Mouse (Mus musculus) G1E-ER4 (cell line): ENCODE results near the gene Olfr20. TPM values are rescaled to one million over a fixed set of nuclear protein-coding genes. Genes with fewer than 3 reads are reported as not detected.

ENCODE experiments used
- GATA1 ChIP-seq: IDR thresholded peaks from one replicate; pipeline ENCODE4 v1.8.0; 2012; ENCODE audit warnings: low read length, inconsistent platforms
- polyA plus RNA-seq: library from polyadenylated mRNA; stranded (reverse); fragments of >175 nt; gene quantifications from 2 replicates; pipeline ENCODE4 v1.2.3, GENCODE M21; 2012

Gene Olfr20
- polyA plus RNA-seq, result not detected in 2 replicates

DNA sequence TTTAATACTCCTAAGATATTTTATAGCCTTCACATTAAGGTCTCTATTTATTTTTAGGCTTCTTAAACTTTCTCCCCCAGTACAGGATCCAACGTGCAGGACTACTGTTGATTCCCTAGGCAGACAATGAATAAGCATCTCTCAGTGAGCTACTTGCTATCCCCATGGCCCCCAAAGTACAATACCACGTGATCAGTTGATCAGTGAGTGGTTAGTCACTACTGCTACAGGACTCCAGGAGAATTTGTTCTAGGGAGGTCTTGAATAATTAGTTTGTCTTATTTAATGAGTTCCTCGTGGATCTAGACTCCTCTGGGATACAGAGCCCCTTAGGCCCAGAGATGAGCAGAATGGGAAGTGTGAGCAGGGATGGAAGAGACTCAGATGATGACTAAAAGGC lies at the start of gene Olfr20:
TSS of gene Olfr20 (plus strand) at position 301 of the 400 bp plus-strand sequence.
- no peak for TF ChIP-seq GATA1

DNA sequence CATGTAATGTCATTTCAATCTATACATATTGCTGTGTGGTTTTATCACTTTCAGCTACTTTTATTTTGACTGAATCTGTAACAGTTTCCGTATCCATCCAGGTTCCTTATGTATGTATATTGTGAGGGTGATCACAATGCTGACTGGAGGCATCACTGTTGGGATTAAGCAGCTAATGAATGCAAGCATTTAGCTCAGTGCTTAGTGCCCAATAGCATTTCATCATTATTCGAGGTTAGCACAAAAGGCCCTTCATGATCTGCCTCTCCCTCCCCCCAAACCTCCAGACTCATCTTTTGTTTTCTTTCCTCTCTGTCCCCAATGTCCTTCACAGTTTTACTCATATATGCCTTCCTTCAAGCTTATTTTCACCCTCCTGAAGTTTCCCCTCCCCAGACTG lies 47.5 kb upstream of the Olfr20 start:
- TF ChIP-seq GATA1, result no peak

DNA sequence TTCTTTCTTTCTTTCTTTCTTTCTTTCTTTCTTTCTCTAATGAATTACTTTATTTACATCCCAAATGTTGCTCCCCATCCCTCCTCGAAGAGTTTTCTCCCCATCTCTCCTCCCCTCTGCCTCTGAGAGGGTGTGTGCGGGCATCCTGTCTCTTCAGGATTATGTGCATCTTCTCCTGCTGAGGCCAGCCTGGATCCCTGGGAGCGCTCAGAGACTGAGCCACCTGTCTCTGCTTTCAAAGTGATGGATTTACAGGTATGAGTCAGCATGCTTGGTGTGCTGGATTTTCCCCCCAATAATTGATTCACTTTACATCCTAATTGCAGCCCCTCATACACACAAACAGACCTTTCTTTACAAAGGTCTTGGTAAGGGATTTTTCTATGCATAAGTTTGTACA lies 34.6 kb upstream of the Olfr20 start:
- no peak for TF ChIP-seq GATA1

DNA sequence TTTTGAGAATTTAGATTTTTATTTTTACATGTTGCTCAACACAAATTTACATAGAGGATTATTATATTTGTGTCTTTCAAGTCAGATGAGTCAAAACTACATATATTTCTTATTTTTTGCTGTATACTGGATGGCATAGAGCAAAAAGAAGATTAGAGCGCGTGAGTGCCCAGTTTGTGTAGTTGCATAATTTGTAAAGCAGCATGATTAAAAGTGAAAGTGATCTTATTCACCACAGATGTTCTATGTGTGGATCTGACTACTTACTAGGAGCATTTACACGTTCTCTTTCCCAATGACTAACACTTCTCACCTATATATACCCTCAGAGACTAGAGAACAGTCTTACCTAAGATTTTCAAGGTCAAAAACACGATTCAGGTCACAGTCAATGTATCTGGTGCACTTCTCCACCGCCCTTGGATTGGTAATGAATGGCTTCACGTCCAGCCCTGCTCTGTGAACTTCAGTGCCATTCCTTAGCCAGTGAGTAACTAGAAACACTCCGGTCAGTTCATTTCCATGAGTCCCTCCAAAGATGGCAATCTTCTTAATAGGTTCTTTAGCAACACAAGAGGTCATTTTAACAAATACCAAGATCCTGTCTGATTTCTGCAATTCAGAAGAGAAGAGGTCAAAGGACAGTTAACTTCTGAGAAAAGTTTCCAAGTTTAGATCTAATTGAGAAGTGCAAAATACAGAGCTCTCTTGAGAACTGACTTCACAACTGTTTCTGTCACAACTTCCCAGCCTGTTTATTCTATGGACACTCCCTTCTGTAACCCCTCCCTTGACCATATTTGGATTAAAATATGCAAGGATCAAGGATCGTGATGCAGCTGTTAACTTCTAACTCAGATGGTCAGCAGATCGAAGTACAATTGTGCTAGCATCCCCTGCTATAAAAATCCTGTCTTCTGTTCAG lies 26.4 kb upstream of the Olfr20 start:
- no peak for TF ChIP-seq GATA1

DNA sequence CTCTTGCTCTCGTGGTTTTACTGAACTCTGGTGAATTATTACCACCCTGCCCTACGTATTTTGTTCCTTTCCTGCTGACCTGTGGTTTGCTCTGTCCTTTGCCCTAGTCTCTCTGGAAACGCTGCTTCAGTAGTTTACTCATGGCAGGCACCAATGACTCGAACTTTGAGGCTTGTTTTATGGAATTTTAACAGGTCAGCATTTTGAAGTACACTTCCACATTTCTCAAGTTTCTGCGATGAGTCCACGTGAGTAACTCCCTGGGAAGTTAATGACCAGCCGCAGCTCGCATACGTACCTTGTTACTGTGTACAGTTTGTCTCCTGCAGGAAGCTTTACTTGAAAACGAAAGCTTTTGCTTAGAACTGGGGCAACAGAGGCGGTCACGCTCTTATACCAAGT lies 24.1 kb upstream of the Olfr20 start:
- TF ChIP-seq GATA1, result no peak

DNA sequence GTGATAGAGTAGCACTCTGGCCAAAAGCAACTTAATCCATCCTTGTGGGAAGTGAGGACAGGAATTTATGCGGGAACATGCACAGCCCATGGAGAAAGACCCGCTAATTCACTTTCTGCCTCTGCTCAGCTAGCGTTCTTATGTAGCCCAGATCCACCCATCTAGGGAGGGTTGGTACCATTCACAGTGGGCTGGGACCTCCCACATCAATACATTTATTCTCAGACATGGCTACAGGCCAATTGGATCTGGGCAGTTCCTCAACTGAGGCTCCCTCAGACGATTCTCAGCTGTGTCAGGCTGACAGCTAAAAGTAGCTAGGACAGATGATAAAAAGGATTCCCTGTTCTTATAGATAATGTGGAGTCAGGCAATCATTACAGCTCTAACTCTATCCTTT lies 23.2 kb upstream of the Olfr20 start:
- TF ChIP-seq GATA1, result no peak

DNA sequence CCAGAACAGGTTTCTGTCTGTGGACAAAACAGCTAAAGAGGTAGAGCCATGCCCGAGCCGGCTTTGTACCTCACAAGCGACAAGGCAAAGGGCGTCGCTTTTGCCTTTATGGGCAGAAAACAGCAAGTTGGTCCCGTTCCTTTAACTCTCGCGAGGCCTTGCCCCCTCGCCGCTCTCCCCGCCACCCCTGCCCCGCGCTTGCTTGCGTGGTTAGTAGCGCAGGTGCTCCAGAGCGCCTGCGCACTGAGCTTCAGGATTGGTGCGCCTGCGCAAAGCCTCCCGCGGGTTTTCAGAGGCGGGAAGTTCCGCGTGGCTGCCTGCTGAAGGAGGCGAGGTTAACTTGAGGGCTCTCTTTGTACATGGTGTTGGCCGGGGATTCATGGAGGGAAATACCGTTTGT lies 21.1 kb upstream of the Olfr20 start, which contains the start of the genes Aspa, Gm49340 and Spata22:
TSS of gene Aspa (minus strand) at position 155 of the 400 bp plus-strand sequence.
TSS of gene Gm49340 (plus strand) at position 300 of the 400 bp plus-strand sequence.
TSS of gene Spata22 (plus strand) at position 300 of the 400 bp plus-strand sequence.
- no peak for TF ChIP-seq GATA1

DNA sequence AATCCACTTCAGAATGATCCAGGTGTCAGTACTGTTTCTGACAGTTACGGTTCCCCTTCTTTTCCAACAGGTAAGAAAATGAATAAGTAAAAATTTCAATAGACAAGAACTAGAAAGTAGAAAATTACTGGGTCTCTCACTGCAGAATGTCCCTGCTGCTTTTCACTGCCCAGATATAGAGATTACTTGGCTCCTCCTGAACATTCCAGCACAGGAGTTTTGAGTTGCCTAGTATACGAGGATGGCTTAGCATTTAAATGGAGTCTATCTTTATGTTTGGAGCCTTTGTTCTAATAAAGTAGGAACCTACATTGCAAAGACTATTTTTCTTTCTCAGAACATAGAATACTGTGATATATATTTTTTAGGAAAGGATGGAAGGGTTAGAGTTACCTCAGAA lies 17.2 kb upstream of the Olfr20 start:
- no peak for TF ChIP-seq GATA1

DNA sequence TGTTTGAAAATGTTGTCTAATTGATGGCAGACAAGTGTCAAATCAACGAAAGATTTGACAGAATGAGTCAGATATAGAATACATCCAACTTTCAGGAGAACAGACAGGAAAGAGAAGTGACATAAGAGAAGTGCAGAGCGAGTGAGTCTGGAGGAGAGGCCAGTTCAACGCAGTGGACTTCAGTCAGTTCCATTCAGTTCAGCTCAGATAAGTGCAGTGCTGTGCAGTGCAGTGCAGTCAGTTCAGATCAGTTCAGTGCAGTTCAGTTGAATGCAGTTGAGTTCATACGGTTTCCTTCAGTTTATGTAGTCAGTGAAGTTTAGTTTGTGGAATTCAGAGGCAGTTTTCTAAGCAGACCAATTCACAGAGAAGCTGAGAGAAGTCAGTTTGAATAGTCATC lies 13.7 kb upstream of the Olfr20 start:
- no peak for TF ChIP-seq GATA1

DNA sequence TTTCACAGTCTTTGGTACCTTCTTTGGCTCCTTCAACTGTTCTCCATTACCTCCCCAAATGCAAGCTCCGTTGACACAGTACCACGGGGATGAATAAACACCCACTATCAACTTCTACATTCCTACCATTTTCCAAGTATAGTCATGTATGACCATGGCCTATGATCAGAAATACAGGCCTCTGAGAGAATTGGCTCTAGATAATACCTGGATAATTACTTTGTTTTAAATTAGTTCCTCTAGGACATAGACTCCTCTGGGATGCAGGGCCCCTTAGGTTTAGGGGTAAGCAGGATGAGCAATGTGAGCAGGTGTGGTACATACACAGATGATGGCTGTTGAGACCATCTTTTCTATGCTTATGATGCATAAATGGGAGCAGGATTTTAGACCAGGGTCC lies 20.4 kb downstream of the Olfr20 start, which contains the start of gene Olfr376:
TSS of gene Olfr376 (plus strand) at position 301 of the 400 bp plus-strand sequence.
- TF ChIP-seq GATA1, result no peak

DNA sequence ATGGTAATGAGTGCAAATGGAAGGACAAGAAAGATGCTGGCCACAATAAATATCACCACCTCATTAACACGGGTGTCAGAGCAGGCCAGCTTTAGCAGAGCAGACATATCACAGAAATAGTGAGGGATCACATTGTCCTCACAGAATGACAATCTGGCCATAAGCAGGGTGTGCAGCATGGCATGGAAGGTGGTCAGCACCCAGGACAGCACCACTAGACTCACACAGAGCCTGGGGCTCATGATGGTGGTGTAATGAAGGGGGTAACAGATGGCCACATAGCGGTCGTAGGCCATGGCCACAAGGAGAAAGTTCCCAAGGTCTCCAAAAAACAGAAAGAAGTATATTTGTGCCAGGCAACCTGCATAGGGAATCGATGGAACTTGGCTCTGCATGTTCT lies 44.8 kb downstream of the Olfr20 start:
- TF ChIP-seq GATA1, result no peak

DNA sequence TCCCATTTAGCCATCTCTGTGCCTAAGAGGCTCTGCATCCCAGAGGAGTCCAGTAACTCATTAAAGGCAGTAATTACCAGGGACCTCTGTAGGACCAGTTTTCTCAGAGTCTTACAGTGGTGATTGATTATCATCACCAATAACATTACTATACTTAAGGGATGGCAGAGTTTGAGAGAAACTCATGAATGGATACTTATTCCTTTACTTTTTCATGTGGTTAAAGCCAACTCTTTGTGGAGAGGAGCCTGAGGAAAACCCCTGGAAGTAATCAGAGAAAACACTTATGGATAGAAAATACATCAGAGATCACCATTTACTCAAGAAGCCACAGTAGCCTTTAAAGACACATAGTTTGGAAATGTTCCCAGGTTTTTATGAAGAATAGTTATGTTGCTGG lies 48.9 kb downstream of the Olfr20 start, which contains the start of gene Olfr1:
TSS of gene Olfr1 (minus strand) at position 101 of the 400 bp plus-strand sequence.
- no peak for TF ChIP-seq GATA1

Other genes starting within 250 kb of the Olfr20 start
- 26.0 and 32.8 TPM in 2 replicates for gene Haspin, start 212.5 kb upstream of the Olfr20 start, polyA plus RNA-seq
- not detected in 2 replicates for gene P2rx5, start 190.4 kb upstream of the Olfr20 start, polyA plus RNA-seq
- 271 and 304 TPM in 2 replicates for gene Emc6, start 173.7 kb upstream of the Olfr20 start, polyA plus RNA-seq
- 2.9 and 7.4 TPM in 2 replicates for gene Tax1bp3, start 173.7 kb upstream of the Olfr20 start, polyA plus RNA-seq
- 1.8 and 3.1 TPM in 2 replicates for gene Ctns, start 151.7 kb upstream of the Olfr20 start, polyA plus RNA-seq
- 1.3 TPM in 2 replicates for gene Shpk, start 151.3 kb upstream of the Olfr20 start, polyA plus RNA-seq
- not detected in 2 replicates for gene Trpv1, start 116.5 kb upstream of the Olfr20 start, polyA plus RNA-seq
- not detected in 2 replicates for gene Trpv3, start 83.4 kb upstream of the Olfr20 start, polyA plus RNA-seq
- not detected in 2 replicates for gene Aspa, start 21.2 kb upstream of the Olfr20 start, polyA plus RNA-seq
- not detected in 2 replicates for gene Gm49340, start 21.0 kb upstream of the Olfr20 start, polyA plus RNA-seq
- not detected in 2 replicates for gene Spata22, start 21.0 kb upstream of the Olfr20 start, polyA plus RNA-seq
- not detected in 2 replicates for gene Olfr376, start 20.5 kb downstream of the Olfr20 start, polyA plus RNA-seq
- not detected in 2 replicates for gene Olfr1, start 48.8 kb downstream of the Olfr20 start, polyA plus RNA-seq
- not detected in 2 replicates for gene Olfr378, start 77.7 kb downstream of the Olfr20 start, polyA plus RNA-seq
- not detected in 2 replicates for gene Olfr380, start 106.7 kb downstream of the Olfr20 start, polyA plus RNA-seq
- not detected in 2 replicates for gene Olfr381, start 140.8 kb downstream of the Olfr20 start, polyA plus RNA-seq
- gene Olfr382, start 166.4 kb downstream of the Olfr20 start, polyA plus RNA-seq, result not detected in 2 replicates
- not detected in 2 replicates for gene Olfr385, start 242.2 kb downstream of the Olfr20 start, polyA plus RNA-seq
- not detected in 2 replicates for gene Olfr384, start 247.8 kb downstream of the Olfr20 start, polyA plus RNA-seq